Mouse (Mus musculus) hematopoietic stem cell, adult 5-6 weeks (primary cell): ENCODE measurements around the gene Hip1. TPM values are rescaled to one million over a fixed set of nuclear protein-coding genes. Genes with fewer than 3 reads are reported as not detected.
A peak's percentile ranks its signal among the peaks of the same experiment; 100 is the strongest.

Experiments used
- ATAC-seq, 2 experiments: fragments of 125-278 bp in 1 of 2; replicated peaks in 1 of 2; 2 replicates each; pipeline ENCODE4 v1.8.0; 2016 to 2017; ENCODE audit warnings: inconsistent platforms in 2 of 2, mild to moderate bottlenecking in 2 of 2, moderate number of reproducible peaks in 2 of 2, low read depth in 1 of 2, moderate TSS enrichment in 1 of 2; ENCODE audit not compliant: low FRiP score in 2 of 2, poor library complexity in 2 of 2, severe bottlenecking in 2 of 2, insufficient read depth in 1 of 2, low TSS enrichment in 1 of 2
- total RNA-seq: library from RNA; stranded (forward); fragments of 172-1452, 232-1000 nt; gene quantifications from 2 replicates; pipeline ENCODE4 v1.2.3, GENCODE M21; 2017

The Hip1 gene
- 16.8 and 27.7 TPM in 2 replicates for total RNA-seq

DNA sequence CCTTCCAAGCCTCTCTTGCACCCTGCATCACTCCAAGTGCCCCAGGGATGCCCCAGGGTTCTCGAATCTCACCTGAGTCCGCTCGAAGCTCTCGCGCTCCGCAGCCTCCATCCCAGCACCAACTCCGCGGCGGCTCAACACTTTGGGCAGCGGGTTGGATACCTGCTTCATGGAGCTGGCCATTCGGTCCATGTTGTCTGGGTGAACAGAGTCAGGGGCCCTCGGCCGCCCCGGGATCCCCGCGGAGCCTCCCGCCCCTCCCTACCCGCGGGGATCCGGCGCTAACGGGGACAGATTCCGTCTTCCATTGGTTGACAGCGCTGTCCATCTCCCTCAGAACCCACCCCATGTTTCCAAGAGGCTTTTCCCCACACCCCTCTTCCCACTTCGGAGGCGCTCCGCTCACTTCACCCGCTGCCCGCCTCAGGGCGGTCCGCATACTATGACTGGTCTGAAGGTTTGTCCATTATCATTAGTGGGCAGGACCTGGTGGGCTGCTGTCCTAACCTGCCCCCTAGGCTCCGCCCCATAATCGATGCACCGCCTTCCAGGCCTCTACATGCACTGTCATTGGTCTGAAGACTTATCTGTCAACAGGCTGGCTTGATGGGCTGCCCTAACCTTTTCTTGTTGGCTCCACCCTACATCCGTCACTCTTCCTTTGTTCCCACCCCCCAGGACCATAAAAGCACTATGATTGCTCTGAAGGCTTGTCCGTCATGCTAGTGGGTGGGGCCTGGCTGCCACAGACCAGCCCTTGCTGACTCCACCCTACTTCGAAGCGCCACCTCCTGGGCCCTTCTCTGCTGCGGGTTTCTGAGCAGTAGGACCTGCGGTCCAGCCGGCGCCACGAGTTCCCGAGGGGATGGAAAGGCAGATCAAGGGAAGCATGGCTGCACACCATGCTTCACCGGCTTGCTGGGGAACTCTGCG, at the start of gene Hip1:
Gene Hip1, minus strand, starts transcription at position 256 of the 933 bp plus-strand sequence.
- peak; percentile 94 to 97 for ATAC-seq

DNA sequence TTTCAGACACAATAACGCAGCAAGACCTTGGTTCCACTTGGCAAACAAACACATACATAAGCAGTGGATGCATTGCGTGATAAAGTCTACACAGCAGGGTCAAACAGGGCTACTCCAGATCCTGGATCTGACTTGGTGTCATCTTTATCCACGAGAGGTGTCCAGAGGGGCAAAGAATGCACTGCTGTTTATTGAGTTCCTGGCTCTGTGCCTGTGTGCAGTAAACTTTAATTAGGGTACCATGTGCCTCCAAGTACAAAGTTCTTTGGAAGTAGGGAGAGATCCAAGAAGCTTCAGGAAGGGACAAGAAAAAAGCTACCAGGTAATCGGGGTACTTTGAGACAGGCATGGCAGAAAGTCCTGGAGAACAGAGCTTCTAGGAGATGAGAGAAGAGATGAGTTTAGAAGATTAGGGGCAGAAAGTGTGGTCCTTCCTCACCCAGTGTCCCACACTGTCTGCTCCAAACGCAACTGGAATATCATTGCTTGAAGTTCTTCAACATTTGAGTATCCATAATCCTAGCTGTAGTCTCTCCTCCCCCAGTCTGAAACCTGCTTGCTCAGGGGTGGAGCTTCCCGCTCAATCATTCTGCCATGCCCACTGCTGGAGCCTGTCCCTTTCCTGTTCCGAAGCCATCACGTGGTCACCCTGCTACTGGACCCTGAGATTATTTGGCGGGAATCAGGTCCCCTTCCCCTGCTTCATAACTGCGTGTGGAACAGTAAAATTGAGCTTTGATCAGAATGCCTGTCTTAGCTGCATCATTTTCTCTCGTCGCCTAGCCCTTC, 45.3 kb upstream of the Hip1 start:
- no peak for ATAC-seq

GRCm38 (mm10) chr5:135587764-135588163, 42.8 kb upstream of the Hip1 start:
- ATAC-seq: no peak

DNA sequence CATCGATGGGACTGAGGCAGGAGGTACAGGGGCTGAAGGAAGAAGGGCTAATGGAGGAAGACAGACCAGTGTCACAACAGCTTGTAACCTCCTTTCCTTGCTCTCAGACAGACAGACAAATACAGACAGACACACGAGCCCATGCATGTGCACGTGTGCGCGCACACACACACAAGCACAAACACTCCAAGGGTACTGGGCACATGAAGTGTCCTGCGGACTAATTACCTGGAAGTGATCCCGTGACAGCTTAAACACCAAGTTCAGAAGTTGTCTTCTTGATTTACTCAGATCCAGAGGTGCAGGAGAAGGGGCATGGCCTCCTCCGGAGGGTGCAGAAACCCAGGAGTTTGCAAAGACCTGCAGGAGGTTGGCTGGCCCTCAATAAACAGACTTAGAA, 40.8 kb upstream of the Hip1 start:
- no peak for ATAC-seq

GRCm38 (mm10) chr5:135582330-135582729, 37.4 kb upstream of the Hip1 start:
- ATAC-seq: no peak

DNA sequence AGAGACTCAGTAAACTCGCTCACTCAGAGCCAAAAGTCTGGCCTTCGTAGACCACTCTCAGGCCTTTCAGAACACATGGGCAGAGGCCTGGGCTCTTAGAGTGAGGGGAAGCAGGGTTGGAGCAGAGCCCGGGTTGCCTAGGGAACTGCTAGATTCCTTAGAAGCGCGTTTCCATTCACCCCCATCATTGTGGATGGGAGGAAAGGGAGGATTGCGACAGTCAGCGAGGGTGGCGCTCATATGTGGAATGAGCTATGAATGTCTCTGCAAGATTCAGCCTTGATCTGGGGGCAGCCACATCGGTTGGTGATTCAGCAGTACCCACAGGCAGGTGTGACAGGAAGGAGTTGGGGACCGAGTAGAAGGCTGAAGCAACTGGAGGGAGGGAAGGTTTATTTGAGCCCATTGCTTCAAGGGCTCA, 34.4 kb upstream of the Hip1 start:
- ATAC-seq: no peak

- no peak for ATAC-seq
These were observed 31.1 kb upstream of the Hip1 start for GRCm38 (mm10) chr5:135576055-135576454.

- ATAC-seq: peak; percentile 67 to 71
These were observed 28.1 kb upstream of the Hip1 start, which contains the start of gene Ccl24 for GRCm38 (mm10) chr5:135573006-135573405. Ccl24 (minus strand) TSS chr5:135573049.

GRCm38 (mm10) chr5:135568698-135569097, 23.8 kb upstream of the Hip1 start:
- peak in 1 of 2 experiments; percentile 26; a peak in 2 of 4 replicates for ATAC-seq

DNA sequence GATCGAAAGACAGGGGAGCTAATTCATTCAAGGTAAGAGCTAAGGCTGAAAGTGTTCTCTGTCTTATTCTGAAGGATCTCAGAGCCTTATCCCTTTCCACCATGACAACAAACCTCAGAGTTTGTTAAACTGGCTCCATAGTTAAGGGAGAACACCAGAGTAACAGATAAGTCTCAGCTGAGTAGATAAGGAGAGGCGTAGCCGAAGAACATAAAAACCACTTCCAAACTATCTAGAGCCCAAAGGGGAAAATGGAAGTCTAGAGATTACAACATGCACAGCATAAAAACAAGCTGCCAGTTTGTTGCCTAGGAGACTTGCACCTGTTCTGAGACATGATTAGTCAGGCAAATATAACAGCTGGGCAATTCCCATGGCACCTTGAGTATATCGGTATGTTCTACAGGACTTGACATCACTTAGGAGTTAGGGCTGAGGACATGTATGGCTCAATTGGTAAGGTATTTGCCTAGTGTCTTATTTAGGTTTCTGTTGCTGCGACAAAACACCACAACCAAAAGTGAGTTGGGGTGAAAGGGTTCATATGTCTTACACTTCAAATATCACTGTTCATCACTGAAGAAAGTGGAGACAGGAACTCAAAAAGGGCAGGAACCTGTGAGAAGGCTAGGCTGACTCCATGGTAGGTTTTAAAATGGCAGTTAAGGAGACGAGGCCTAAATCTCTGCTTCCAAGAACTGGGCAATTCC, 22.8 kb upstream of the Hip1 start:
- ATAC-seq: no peak

DNA sequence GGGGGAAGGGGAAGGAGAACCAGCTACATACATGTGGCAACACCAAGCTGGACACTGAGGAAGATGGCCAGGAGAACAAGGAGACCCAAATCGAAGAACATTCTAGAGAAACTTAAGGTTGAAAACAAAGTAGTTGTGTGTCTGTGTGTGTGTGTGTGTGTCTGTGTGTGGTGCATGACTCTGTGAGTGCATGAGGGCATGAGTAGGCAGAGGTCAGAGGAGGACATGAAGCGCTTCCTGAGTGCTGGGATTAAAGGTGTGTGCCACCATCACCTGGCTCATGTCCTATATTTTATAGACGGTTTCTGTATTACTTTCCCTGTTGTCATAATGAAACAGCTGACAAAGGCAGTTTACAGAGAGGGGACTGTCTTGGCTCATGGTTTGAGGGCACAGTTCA, 18.5 kb upstream of the Hip1 start, which contains the start of gene Ccl26:
Gene Ccl26, minus strand, starts transcription at position 101 of the 400 bp plus-strand sequence.
- no peak for ATAC-seq

DNA sequence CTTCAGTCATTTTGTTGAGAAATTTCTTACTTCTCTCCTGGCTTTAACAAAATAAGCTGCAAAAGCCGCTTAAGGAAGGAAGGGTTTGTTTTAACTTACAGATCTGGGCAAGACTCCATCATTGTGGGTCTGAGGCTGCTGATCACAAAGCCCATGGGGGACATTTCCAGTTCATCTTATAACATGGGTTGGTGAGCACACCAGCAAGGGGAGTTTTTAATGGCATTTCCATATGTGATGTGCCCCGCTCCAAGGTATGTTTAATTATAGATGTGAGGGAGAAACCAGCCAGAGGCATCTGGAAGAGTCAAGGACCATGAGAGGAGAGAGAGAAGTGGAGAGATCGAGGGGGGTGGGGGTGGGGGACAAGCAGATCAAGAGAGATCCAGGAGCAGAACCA, 12.8 kb upstream of the Hip1 start:
- ATAC-seq: no peak

DNA sequence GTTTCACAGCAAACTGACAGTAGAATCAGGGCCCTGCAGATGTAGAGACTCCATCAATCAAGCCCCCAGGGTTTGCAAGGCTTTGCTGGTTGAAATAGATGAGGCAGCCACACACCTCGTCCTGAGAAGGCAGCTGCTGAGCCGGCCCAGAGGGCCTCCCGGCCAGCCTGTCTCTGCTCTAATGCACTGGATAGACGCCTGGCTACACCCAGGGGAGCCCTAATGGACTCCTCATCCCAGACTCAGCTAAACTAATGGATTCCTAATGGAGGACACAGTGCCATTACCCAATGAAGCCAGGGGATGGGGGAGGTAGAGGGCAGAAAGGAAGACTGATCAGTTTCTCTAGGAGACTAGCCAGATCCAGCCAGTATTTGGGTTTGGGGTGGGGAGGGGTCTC, 12.1 kb upstream of the Hip1 start:
- ATAC-seq: no peak

DNA sequence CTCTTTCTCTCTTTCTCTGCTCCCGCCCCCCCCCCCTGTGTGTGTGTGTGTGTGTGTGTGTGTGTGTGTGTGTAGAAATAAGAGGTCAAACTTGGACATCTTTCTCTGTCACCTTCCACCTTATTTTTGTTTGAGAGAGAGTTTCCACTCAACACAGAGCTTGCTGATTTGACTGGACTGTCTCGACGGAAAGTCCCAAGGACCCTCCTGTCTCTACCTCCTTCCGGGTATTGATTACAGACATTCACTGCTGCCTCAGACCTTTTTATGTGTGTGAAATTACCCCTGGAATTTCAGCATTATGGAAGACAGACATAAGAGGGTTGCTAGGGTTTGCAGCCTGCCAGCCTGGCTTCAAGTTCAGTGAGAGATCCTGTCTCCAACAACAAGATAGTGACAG, 11.3 kb upstream of the Hip1 start:
- ATAC-seq: no peak

DNA sequence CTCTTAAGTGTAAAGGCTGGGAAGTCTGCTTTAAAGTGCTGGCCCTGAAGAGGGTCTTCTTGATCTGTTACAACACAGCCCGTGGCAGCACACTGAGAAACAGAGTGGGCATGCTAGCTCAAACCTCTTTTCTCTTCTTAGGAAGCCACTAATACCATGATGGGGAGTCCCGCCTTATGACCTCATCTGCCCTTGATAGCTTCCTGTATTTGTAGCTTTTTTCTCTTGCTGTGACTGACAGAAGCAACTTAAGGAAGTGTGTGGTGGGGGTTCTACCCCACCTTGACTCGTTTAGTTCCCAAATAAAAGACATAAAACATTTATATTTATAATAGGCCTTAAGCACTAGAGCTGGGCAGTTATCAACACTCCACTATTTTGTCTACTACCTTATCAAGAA, 6.7 kb upstream of the Hip1 start:
- ATAC-seq: peak in 1 of 2 experiments; percentile 66; a peak in 2 of 4 replicates

DNA sequence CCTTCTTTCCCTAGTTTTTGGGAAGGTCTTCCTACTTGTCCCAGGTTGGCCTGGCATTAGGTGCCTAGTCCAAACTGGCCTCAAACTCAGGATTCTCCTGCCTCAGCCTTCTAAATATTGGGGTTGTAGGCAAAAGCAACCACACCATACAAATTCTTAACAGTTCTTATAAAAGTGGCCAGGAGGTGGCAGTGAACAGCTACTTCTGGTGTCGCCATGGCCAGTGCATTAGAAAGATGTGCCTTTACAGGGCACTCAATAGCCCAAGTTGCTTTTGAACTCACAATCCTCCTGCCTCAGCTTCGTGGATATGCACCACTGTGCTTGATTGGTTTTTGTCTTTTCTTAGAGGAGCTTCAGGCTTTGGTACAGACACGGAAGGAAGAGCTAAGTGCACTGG, 6.0 kb upstream of the Hip1 start:
- peak; percentile 48 to 76; a peak in 3 of 4 replicates for ATAC-seq

- no peak for ATAC-seq
These were observed 3.1 kb upstream of the Hip1 start for GRCm38 (mm10) chr5:135547990-135548389.
